Mouse (Mus musculus) liver, embryonic 13.5 days (tissue): ENCODE measurements around the gene Bcl2l15. TPM values are rescaled to one million over a fixed set of nuclear protein-coding genes. Genes with fewer than 3 reads are reported as not detected.
"Not testable (repeated sequence)": the region's sequence is repeated elsewhere in the genome, so short reads cannot be mapped to it uniquely, and the experiment has no call there.

Experiments used
- ATAC-seq: fragments of 200-750 bp; cut with Nextera tagmentation; 2 replicates; pipeline ENCODE4 v1.8.0; 2017; ENCODE audit warnings: low read depth, mild to moderate bottlenecking, moderate number of reproducible peaks, moderate library complexity
- DNase-seq: peaks from one replicate; pipeline ENCODE4 v3.0.0; 2022
- H3K27ac ChIP-seq: fragments of 300-500 bp; sonication (generic); 2 replicates; pipeline ENCODE4 v1.5.1; 2015; ENCODE audit warnings: moderate library complexity, mild to moderate bottlenecking, inconsistent platforms
- H3K27me3 ChIP-seq: fragments of 300-500 bp; sonication (generic); 2 replicates; pipeline ENCODE4 v1.6.1; 2015; ENCODE audit warnings: mild to moderate bottlenecking, inconsistent platforms
- H3K36me3 ChIP-seq: fragments of 300-500 bp; sonication (generic); 2 replicates; pipeline ENCODE4 v1.6.1; 2015; ENCODE audit warnings: mild to moderate bottlenecking, inconsistent platforms
- H3K4me1 ChIP-seq: fragments of 300-500 bp; sonication (generic); replicated peaks from 2 replicates; pipeline ENCODE4 v1.6.1; 2015; ENCODE audit warnings: inconsistent platforms
- H3K4me2 ChIP-seq: fragments of 300-500 bp; sonication (generic); 2 replicates; pipeline ENCODE4 v1.6.1; 2015; ENCODE audit warnings: inconsistent platforms, mild to moderate bottlenecking, moderate library complexity
- H3K4me3 ChIP-seq: fragments of 300-500 bp; sonication (generic); replicated peaks from 2 replicates; pipeline ENCODE4 v1.5.1; 2015; ENCODE audit warnings: mild to moderate bottlenecking, inconsistent platforms
- H3K9ac ChIP-seq: fragments of 300-500 bp; sonication (generic); 2 replicates; pipeline ENCODE4 v1.6.1; 2015; ENCODE audit warnings: mild to moderate bottlenecking, inconsistent platforms
- H3K9me3 ChIP-seq: fragments of 300-500 bp; sonication (generic); replicated peaks from 2 replicates; pipeline ENCODE4 v1.6.1; 2016; ENCODE audit warnings: inconsistent platforms
- WGBS: fragments of 180-500 bp; shearing (Covaris S2); methylation state at CpG from one replicate; pipeline ENCODE4 v1.1.7; 2015; ENCODE audit not compliant: insufficient replicate concordance; 5-methylcytosine and 5-hydroxymethylcytosine counted together
- polyA plus RNA-seq: library from polyadenylated mRNA; unstranded; fragments of >200 nt; fragmentation: Nextera tagmentation; extraction: Ambion mirVana; gene quantifications from 2 replicates; pipeline ENCODE4 v1.2.1, GENCODE M21; 2015

Gene Bcl2l15
- 1.9 and 2.1 TPM in 2 replicates for polyA plus RNA-seq

DNA sequence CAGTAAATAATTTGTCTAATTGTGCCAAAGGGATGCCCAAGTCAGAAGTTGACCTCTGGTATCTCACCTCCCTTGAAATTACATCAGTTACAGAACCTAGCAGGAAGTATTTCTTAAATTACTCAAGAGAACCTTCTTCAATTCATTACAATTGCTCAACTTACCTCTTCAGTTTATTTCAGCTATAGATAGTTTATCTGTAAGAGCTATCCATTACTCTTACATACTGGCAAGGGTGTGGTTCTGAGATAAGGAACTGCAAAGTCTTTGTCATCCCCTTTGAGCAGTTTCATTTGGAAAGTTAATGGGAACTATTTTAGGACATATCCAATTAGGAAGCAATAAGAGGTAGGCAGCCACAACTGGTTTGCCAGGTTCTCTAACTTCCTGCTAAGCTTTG lies at the start of gene Bcl2l15:
Bcl2l15 (plus strand) TSS at position 176 of the 400 bp plus-strand sequence.
- H3K4me1 ChIP-seq: peaks cover 25% of the 10 kb centered on the region
- no peak for DNase-seq
- no peaks in the 10 kb centered on the region for H3K9me3 ChIP-seq
- peak; percentile 79 for ATAC-seq
- no peak within 1 kb of the TSS for H3K9ac ChIP-seq
- no peaks in the 10 kb centered on the region for H3K27me3 ChIP-seq
- no peaks in the 10 kb centered on the region for H3K36me3 ChIP-seq
- peak within 1 kb of the TSS; percentile 69 for H3K27ac ChIP-seq
- H3K4me2 ChIP-seq: peak within 1 kb of the TSS; percentile 39
- no peak within 1 kb of the TSS for H3K4me3 ChIP-seq

DNA sequence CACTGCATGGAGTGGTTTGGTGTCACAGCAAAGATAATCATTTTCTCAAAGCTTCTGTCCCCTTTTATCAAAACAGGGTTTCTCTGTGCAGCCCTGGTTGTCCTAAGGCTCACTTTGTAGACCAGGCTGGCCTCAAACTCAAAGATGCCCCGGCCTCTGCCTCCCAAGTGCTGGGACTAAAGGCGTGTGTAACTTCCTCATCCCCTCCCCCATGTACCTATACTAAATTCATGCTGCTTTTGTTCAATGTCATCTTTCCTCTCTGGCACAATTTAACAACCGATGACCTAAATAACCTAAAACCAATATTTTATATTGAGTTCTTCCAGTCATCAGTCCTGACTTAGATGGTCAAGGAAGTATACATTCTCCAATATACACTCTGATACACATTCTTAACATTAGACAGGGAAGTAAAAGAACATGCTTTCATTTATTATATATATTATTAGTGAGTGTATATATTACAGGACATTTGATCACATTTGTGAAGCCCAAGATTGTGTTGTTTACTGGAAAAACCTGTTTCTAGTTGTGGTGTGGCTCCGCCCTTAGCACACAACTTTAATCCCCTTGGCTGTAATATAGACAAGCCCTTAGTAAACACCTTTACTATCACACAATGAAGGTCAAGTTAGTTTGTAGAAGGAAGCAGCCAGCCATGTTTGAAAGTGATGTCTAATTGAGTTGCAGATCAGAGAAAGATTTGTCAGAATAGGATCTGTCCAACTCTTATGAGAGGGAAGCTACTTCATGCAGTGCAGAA lies 49.4 kb upstream of the Bcl2l15 start:
- no peaks in the 10 kb centered on the region for H3K27me3 ChIP-seq
- H3K9ac ChIP-seq: peak overlapping the region; percentile 39; the same call in 1 of the 2 replicates
- peak overlapping the region; percentile 9 for H3K27ac ChIP-seq
- H3K4me2 ChIP-seq: no peak overlapping the region
- no peaks in the 10 kb centered on the region for H3K9me3 ChIP-seq
- 52% methylated on average over 4 of the region's 4 CpGs for WGBS
- peaks cover 19% of the 10 kb centered on the region for H3K36me3 ChIP-seq
- no peak for ATAC-seq
- no peak overlapping the region for H3K4me3 ChIP-seq
- DNase-seq: no peak
- peaks cover 95% of the 10 kb centered on the region for H3K4me1 ChIP-seq

DNA sequence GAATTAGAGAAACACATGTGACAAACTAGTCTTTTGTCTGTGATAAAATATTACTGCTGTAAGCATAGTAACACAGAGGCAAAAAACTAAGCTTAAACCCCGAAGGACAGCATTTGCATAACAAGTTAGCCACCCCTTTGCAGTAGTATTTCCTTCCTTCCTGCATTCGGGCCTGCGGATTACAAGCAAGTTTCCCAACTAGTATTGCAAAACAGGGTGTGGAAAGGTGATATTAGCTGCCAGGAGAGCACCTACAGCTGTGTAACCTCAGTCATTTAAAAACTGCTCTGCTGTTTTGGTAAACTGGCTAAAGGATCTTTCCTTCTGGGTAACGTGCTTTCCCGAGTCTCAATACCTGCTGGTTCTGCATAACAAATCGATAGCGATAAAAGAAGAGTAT lies 45.2 kb upstream of the Bcl2l15 start:
- 42% methylated on average over 7 of the region's 7 CpGs for WGBS
- Histone ChIP-seq H3K9ac (no peak overlapping the region), H3K27me3 (no peaks in the 10 kb centered on the region), H3K27ac (peak overlapping the region; percentile 54), H3K36me3 (peaks cover 15% of the 10 kb centered on the region), H3K4me2 (peak overlapping the region; percentile 76), H3K4me3 (0 out of 2 replicates have a peak overlapping the region, but pooled peaks have one; percentile 7), H3K4me1 (peaks cover 79% of the 10 kb centered on the region), H3K9me3 (no peaks in the 10 kb centered on the region)
- no peak for DNase-seq
- no peak for ATAC-seq

DNA sequence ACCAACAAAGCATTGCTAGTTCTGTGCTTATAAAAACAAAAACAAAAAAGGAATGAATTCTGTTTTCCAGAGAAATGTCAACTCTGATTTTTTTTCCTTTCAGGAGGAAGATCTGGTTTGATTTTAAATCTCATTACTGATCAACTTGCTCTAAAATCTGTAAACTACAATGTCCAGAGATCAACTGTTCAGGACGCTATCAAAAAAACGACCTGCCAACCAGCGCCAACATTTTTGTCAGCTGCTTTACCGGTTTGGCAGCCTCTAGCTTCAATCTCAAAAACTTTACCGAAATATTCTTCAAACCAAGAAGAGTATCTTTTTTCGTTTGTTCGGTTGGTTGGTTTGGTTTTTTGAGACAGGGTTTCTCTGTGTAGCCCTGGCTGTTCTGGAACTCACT lies 43.3 kb upstream of the Bcl2l15 start:
- H3K27ac ChIP-seq: peak overlapping the region; percentile 96

DNA sequence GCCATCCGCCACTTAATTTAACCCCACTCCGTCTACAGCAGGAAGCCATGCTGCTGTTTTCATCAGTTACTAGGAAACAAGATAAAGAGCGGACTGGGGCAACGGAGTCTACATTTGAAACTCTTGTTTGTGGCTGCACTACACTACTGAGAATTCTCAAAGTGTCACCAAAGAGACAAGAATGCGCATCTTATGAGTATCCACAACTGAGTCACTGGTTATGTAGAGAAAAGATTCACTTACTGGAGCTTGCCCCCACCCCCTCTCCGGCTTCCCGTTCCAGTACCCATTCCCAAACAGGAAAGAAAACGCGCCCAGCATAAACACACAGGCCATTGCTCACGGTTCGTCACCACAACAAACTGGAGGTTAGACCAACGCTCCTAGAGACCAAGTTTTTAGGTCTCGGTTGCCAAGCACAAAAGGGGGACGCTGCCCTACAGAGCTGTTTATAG lies 42.5 kb upstream of the Bcl2l15 start:
- WGBS: under 1% methylated on average over 14 of the region's 14 CpGs
- DNase-seq: peak; percentile 49
- H3K27me3 ChIP-seq: no peaks in the 10 kb centered on the region
- H3K4me2 ChIP-seq: peak overlapping the region; percentile 76
- peak overlapping the region; percentile 96 for H3K27ac ChIP-seq
- H3K4me3 ChIP-seq: peak overlapping the region; percentile 99
- peaks cover 76% of the 10 kb centered on the region for H3K4me1 ChIP-seq
- peaks cover 6% of the 10 kb centered on the region for H3K36me3 ChIP-seq
- no peaks in the 10 kb centered on the region for H3K9me3 ChIP-seq
- H3K9ac ChIP-seq: peak overlapping the region; percentile 100
- ATAC-seq: peak; percentile 19; the same call in 1 of the 2 replicates

More for the DNA sequence above, 43.3 kb upstream of the Bcl2l15 start:
- Histone ChIP-seq H3K4me1 (peaks cover 77% of the 10 kb centered on the region), H3K9me3 (no peaks in the 10 kb centered on the region), H3K4me2 (peak overlapping the region; percentile 76), H3K4me3 (peak overlapping the region; percentile 99), H3K9ac (peak overlapping the region; percentile 100), H3K27me3 (no peaks in the 10 kb centered on the region), H3K36me3 (peaks cover 7% of the 10 kb centered on the region)
- WGBS: 73% methylated on average over 7 of the region's 7 CpGs
- DNase-seq (no peak), ATAC-seq (no peak)

DNA sequence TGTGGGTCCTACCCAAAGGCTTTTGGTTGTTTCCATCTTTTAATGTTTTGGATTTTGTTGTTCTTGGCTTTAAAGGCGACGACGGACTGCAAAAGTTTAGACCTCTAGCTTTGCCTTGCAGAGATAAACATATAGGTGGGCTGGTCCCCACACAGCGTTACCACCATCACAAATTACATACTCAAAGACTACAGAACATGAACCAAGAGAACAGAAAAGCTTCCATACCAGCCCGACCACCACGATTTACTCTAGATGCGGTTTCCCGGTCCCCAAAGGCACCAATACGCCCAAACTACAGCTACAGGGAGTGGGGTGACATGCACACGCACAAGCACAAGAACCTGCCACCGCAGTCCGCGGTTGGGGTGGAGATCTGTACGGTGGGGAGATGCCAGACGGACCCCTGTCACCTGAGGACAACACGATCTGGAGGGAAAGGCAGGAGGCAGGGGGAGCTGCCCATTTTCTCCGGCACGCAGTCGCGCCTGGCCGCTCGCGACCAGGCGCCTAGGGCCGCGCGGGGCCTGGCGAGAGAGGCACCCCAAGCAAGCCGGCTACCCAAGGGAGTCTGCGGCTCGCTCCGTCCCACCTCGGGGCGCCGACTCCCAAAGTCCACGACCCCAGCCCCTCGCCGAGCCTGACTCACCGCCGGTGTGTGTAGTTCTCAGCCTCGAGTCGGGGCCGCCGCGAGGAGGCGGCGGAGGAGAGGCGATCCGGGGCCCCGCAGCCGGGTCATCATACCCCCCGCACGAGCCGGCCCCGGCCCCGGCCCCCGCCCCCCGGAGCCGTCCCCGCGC lies 41.9 kb upstream of the Bcl2l15 start:
- Histone ChIP-seq H3K27me3 (no peaks in the 10 kb centered on the region), H3K9ac (peak overlapping the region; percentile 100), H3K4me1 (peaks cover 73% of the 10 kb centered on the region), H3K4me2 (peak overlapping the region; percentile 76), H3K4me3 (peak overlapping the region; percentile 99), H3K9me3 (no peaks in the 10 kb centered on the region), H3K36me3 (peaks cover 6% of the 10 kb centered on the region), H3K27ac (peak overlapping the region; percentile 96)
- ATAC-seq: peak; percentile 58
- no peak for DNase-seq
- WGBS: under 1% methylated on average over 37 of the region's 61 CpGs

DNA sequence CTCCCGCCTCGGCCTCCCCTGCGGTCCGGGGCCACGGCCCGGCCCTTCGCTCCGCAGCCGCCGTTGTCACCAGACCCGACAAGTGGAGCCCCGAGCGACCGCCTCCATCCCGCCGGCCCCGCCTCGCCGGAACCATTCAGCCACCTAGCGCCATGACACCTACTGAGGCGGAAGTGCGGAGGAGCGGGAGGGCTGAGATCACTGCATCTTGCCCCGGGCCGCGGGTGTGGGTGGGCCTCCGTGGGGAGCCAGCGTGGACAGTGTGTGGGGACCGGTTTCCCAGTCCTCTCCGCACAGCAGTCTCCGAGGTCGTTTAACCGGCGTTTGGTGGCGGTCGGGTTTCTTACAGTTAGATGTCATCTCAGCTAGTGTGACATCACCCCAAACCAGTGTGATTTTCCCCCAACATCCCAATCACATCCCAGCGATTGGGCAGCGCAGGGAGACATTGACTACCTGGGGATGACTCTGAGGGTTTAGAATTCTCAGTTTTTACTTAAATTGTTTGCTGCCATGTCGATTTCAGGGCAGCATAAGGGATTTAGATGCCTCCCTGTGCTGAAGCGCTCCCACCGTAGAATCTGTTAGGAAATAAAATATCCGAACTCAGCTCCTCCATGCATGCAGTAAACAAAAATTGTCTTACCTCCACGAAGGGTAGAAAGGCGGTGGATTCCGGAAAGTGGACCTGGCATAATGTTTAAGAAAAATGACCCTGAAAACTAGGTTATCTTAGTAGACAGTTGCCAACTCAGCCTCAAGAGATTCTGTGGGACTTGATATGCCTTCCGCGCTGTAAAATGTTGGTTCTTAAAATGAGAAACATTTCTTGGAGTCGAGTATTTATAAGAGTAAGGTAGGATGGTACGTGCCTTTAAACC lies 40.9 kb upstream of the Bcl2l15 start, which contains the start of gene Hipk1:
Hipk1 (minus strand) TSS at position 334 of the 881 bp plus-strand sequence.
- H3K27ac ChIP-seq: peak within 1 kb of the TSS; percentile 96
- DNase-seq (peak; percentile 90), ATAC-seq (peak; percentile 90)
- H3K4me1 ChIP-seq: peaks cover 75% of the 10 kb centered on the region
- H3K36me3 ChIP-seq: peaks cover 4% of the 10 kb centered on the region
- no peaks in the 10 kb centered on the region for H3K27me3 ChIP-seq
- no peaks in the 10 kb centered on the region for H3K9me3 ChIP-seq
- 7% methylated on average over 49 of the region's 49 CpGs for WGBS
- peak within 1 kb of the TSS; percentile 76 for H3K4me2 ChIP-seq
- peak within 1 kb of the TSS; percentile 100 for H3K9ac ChIP-seq
- peak within 1 kb of the TSS; percentile 99 for H3K4me3 ChIP-seq

DNA sequence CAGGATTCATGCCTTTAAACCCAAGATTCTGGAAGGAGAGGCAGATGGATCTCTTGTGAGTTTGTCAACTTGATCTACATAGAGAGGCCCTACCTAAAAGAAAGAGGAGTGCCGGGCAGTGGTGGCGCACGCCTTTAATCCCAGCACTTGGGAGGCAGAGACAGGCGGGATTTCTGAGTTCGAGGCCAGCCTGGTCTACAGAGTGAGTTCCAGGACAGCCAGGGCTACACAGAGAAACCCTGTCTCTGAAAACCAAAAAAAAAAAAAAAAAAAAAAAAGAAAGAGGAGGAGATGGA lies 40.3 kb upstream of the Bcl2l15 start:
- not testable (repeated sequence) for H3K9me3 ChIP-seq, DNase-seq, H3K36me3 ChIP-seq, ATAC-seq, H3K27me3 ChIP-seq
- WGBS: 53% methylated on average over 5 of the region's 5 CpGs
- Histone ChIP-seq H3K4me3 (peak overlapping the region; percentile 99), H3K4me2 (peak overlapping the region; percentile 76), H3K4me1 (peaks cover 75% of the 10 kb centered on the region), H3K27ac (peak overlapping the region; percentile 96), H3K9ac (peak overlapping the region; percentile 100; the same call in 1 of the 2 replicates)

DNA sequence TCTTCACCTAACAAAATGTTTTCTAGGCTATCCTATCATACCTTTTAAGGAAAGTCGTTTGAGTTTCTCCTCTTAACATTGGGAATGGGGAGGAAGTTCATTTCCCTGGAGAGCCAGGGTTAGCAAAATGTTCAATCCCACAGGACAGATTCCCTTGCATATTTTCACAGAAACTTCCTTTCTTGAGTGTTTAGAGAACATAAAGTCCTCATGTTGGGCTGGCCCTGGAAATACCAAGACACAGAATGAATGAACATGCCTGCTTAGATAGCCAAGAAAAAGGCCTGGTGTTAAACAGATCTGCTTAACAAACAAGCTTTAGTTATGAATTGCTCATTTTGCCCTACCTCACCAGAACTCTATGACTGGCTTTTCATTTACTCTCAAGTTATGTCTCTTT lies 39.8 kb upstream of the Bcl2l15 start:
- Histone ChIP-seq H3K9ac (peak overlapping the region; percentile 100), H3K4me2 (peak overlapping the region; percentile 76), H3K36me3 (0 out of 2 replicates have a peak, but pooled peaks cover 2% of the 10 kb centered on the region), H3K27me3 (no peaks in the 10 kb centered on the region), H3K9me3 (no peaks in the 10 kb centered on the region), H3K27ac (peak overlapping the region; percentile 96), H3K4me3 (no peak overlapping the region), H3K4me1 (peaks cover 72% of the 10 kb centered on the region)
- no peak for ATAC-seq
- WGBS: 74% methylated on average over 1 of the region's 1 CpGs
- no peak for DNase-seq

DNA sequence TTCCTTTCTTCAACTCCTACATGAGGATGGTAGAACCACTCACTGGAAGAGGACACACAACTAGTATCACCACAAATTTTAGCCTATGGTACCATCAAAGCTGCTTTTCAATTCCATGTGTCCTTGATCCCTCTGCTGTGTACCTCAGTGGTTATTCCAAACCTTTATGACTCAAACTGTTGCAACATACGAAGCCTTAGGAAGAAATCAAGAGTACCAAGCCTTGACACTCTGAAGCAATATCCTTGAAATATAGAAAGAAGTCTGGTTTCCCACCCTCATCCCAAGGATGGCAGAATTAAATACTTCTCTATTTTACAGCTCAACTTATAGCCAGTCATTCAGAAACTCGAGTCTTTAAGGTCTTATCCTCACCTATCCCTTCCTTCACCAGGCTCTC lies 36.0 kb upstream of the Bcl2l15 start:
- Histone ChIP-seq H3K4me3 (no peak overlapping the region), H3K9me3 (no peaks in the 10 kb centered on the region), H3K27me3 (no peaks in the 10 kb centered on the region), H3K36me3 (no peaks in the 10 kb centered on the region), H3K9ac (0 out of 2 replicates have a peak overlapping the region, but pooled peaks have one; percentile 6), H3K27ac (peak overlapping the region; percentile 49), H3K4me2 (no peak overlapping the region), H3K4me1 (peaks cover 85% of the 10 kb centered on the region)
- 45% methylated on average over 2 of the region's 2 CpGs for WGBS
- ATAC-seq: no peak
- DNase-seq: no peak
